Mouse (Mus musculus): ENCODE data around the gene Vac14. TPM values are rescaled to one million over a fixed set of nuclear protein-coding genes. Genes with fewer than 3 reads are reported as not detected.

Gene Vac14
- polyA plus RNA-seq, 1 experiment, result 34.3 TPM

GRCm38 (mm10) chr8:110630571-110631071 lies 12.2 kb downstream of the Vac14 start:
- H3K36me3 ChIP-seq (ENCODE audit: control insufficient read depth, insufficient read depth, low read length), result peaks cover 19% of the 10 kb centered on the region
- no peaks in the 10 kb centered on the region for H3K4me1 ChIP-seq (ENCODE audit: control insufficient read depth, insufficient read depth, insufficient read length)
- TF ChIP-seq POLR2A (IDR thresholded peaks at IDR 0.05; ENCODE audit: low read depth, low read length) (no peak), CTCF (IDR thresholded peaks at IDR 0.05; ENCODE audit: extremely low read depth, insufficient read depth, insufficient read length, insufficient replicate concordance) (no peak)
- no peak overlapping the region for H3K27ac ChIP-seq (ENCODE audit: insufficient read depth, low read length)
- 73% methylated on average over 8 of the region's 8 CpGs for WGBS
- no peak overlapping the region for H3K4me3 ChIP-seq (ENCODE audit: extremely low read depth, insufficient read depth, insufficient read length)
- DNase-seq (ENCODE audit: low read depth in 1 of 2, low spot score in 2 of 2), result no peak
- H3K27me3 ChIP-seq (ENCODE audit: control insufficient read depth, insufficient read depth, low read length), result no peaks in the 10 kb centered on the region

- Histone ChIP-seq H3K27me3 (ENCODE audit: control insufficient read depth, insufficient read depth, low read length) (no peaks in the 10 kb centered on the region), H3K36me3 (ENCODE audit: control insufficient read depth, insufficient read depth, low read length) (peaks cover 21% of the 10 kb centered on the region), H3K27ac (ENCODE audit: insufficient read depth, low read length) (no peak overlapping the region), H3K4me1 (ENCODE audit: control insufficient read depth, insufficient read depth, insufficient read length) (no peaks in the 10 kb centered on the region), H3K4me3 (ENCODE audit: extremely low read depth, insufficient read depth, insufficient read length) (no peak overlapping the region)
- TF ChIP-seq POLR2A (IDR thresholded peaks at IDR 0.05; ENCODE audit: low read depth, low read length), result no peak
- no peak for TF ChIP-seq CTCF (IDR thresholded peaks at IDR 0.05; ENCODE audit: extremely low read depth, insufficient read depth, insufficient read length, insufficient replicate concordance)
- DNase-seq (ENCODE audit: low read depth in 1 of 2, low spot score in 2 of 2), result no peak
- WGBS, result 95% methylated on average over 7 of the region's 7 CpGs
Observed at GRCm38 (mm10) chr8:110631201-110631600, 12.8 kb downstream of the Vac14 start.

GRCm38 (mm10) chr8:110633814-110634213 lies 15.4 kb downstream of the Vac14 start:
- no peaks in the 10 kb centered on the region for H3K4me1 ChIP-seq (ENCODE audit: control insufficient read depth, insufficient read depth, insufficient read length)
- TF ChIP-seq CTCF (IDR thresholded peaks at IDR 0.05; ENCODE audit: extremely low read depth, insufficient read depth, insufficient read length, insufficient replicate concordance), result no peak
- TF ChIP-seq POLR2A (IDR thresholded peaks at IDR 0.05; ENCODE audit: low read depth, low read length), result no peak
- H3K27me3 ChIP-seq (ENCODE audit: control insufficient read depth, insufficient read depth, low read length), result no peaks in the 10 kb centered on the region
- WGBS, result 94% methylated on average over 3 of the region's 3 CpGs
- no peak overlapping the region for H3K4me3 ChIP-seq (ENCODE audit: extremely low read depth, insufficient read depth, insufficient read length)
- H3K36me3 ChIP-seq (ENCODE audit: control insufficient read depth, insufficient read depth, low read length), result peaks cover 31% of the 10 kb centered on the region
- no peak for DNase-seq (ENCODE audit: low read depth in 1 of 2, low spot score in 2 of 2)
- no peak overlapping the region for H3K27ac ChIP-seq (ENCODE audit: insufficient read depth, low read length)

- H3K4me1 ChIP-seq (ENCODE audit: control insufficient read depth, insufficient read depth, insufficient read length), result no peaks in the 10 kb centered on the region
- no peak overlapping the region for H3K4me3 ChIP-seq (ENCODE audit: extremely low read depth, insufficient read depth, insufficient read length)
- H3K27me3 ChIP-seq (ENCODE audit: control insufficient read depth, insufficient read depth, low read length), result no peaks in the 10 kb centered on the region
- peaks cover 37% of the 10 kb centered on the region for H3K36me3 ChIP-seq (ENCODE audit: control insufficient read depth, insufficient read depth, low read length)
- DNase-seq (ENCODE audit: low read depth in 1 of 2, low spot score in 2 of 2), result no peak
- WGBS, result 98% methylated on average over 6 of the region's 6 CpGs
- H3K27ac ChIP-seq (ENCODE audit: insufficient read depth, low read length), result no peak overlapping the region
- TF ChIP-seq CTCF (IDR thresholded peaks at IDR 0.05; ENCODE audit: extremely low read depth, insufficient read depth, insufficient read length, insufficient replicate concordance) (no peak), POLR2A (IDR thresholded peaks at IDR 0.05; ENCODE audit: low read depth, low read length) (no peak)
Observed at GRCm38 (mm10) chr8:110636182-110636581, 17.8 kb downstream of the Vac14 start.

GRCm38 (mm10) chr8:110642331-110642730 lies 23.9 kb downstream of the Vac14 start:
- Histone ChIP-seq H3K4me1 (ENCODE audit: control insufficient read depth, insufficient read depth, insufficient read length) (no peaks in the 10 kb centered on the region), H3K4me3 (ENCODE audit: extremely low read depth, insufficient read depth, insufficient read length) (no peak overlapping the region), H3K36me3 (ENCODE audit: control insufficient read depth, insufficient read depth, low read length) (peaks cover 14% of the 10 kb centered on the region), H3K27ac (ENCODE audit: insufficient read depth, low read length) (no peak overlapping the region), H3K27me3 (ENCODE audit: control insufficient read depth, insufficient read depth, low read length) (no peaks in the 10 kb centered on the region)
- TF ChIP-seq POLR2A (IDR thresholded peaks at IDR 0.05; ENCODE audit: low read depth, low read length), result no peak
- no peak for TF ChIP-seq CTCF (IDR thresholded peaks at IDR 0.05; ENCODE audit: extremely low read depth, insufficient read depth, insufficient read length, insufficient replicate concordance)
- no peak for DNase-seq (ENCODE audit: low read depth in 1 of 2, low spot score in 2 of 2)
- 93% methylated on average over 5 of the region's 5 CpGs for WGBS

- H3K36me3 ChIP-seq (ENCODE audit: control insufficient read depth, insufficient read depth, low read length), result peaks cover 13% of the 10 kb centered on the region
- no peak for TF ChIP-seq CTCF (IDR thresholded peaks at IDR 0.05; ENCODE audit: extremely low read depth, insufficient read depth, insufficient read length, insufficient replicate concordance)
- 83% methylated on average over 4 of the region's 4 CpGs for WGBS
Observed at GRCm38 (mm10) chr8:110643177-110643576, 24.8 kb downstream of the Vac14 start.

GRCm38 (mm10) chr8:110644422-110644821 lies 26.0 kb downstream of the Vac14 start:
- TF ChIP-seq CTCF (IDR thresholded peaks at IDR 0.05; ENCODE audit: extremely low read depth, insufficient read depth, insufficient read length, insufficient replicate concordance), result no peak
- TF ChIP-seq POLR2A (IDR thresholded peaks at IDR 0.05; ENCODE audit: low read depth, low read length), result no peak
- H3K27ac ChIP-seq (ENCODE audit: insufficient read depth, low read length), result no peak overlapping the region
- H3K36me3 ChIP-seq (ENCODE audit: control insufficient read depth, insufficient read depth, low read length), result peaks cover 17% of the 10 kb centered on the region
- WGBS, result 86% methylated on average over 4 of the region's 4 CpGs
- H3K4me3 ChIP-seq (ENCODE audit: extremely low read depth, insufficient read depth, insufficient read length), result no peak overlapping the region
- H3K4me1 ChIP-seq (ENCODE audit: control insufficient read depth, insufficient read depth, insufficient read length), result no peaks in the 10 kb centered on the region
- DNase-seq (ENCODE audit: low read depth in 1 of 2, low spot score in 2 of 2), result no peak
- H3K27me3 ChIP-seq (ENCODE audit: control insufficient read depth, insufficient read depth, low read length), result no peaks in the 10 kb centered on the region

More at GRCm38 (mm10) chr8:110643177-110643576, 24.8 kb downstream of the Vac14 start:
- H3K4me1 ChIP-seq (ENCODE audit: control insufficient read depth, insufficient read depth, insufficient read length), result no peaks in the 10 kb centered on the region
- H3K4me3 ChIP-seq (ENCODE audit: extremely low read depth, insufficient read depth, insufficient read length), result no peak overlapping the region
- no peak for DNase-seq (ENCODE audit: low read depth in 1 of 2, low spot score in 2 of 2)
- no peaks in the 10 kb centered on the region for H3K27me3 ChIP-seq (ENCODE audit: control insufficient read depth, insufficient read depth, low read length)
- no peak overlapping the region for H3K27ac ChIP-seq (ENCODE audit: insufficient read depth, low read length)
